Mouse (Mus musculus): ENCODE measurements around the gene Pyroxd2. TPM values are rescaled to one million over a fixed set of nuclear protein-coding genes. Genes with fewer than 3 reads are reported as not detected.
"Not testable (repeated sequence)": the region's sequence is repeated elsewhere in the genome, so short reads cannot be mapped to it uniquely, and the experiment has no call there.

Gene Pyroxd2
- total RNA-seq (2021): 1 to 10 TPM; 1.8 to 2.1 TPM

DNA sequence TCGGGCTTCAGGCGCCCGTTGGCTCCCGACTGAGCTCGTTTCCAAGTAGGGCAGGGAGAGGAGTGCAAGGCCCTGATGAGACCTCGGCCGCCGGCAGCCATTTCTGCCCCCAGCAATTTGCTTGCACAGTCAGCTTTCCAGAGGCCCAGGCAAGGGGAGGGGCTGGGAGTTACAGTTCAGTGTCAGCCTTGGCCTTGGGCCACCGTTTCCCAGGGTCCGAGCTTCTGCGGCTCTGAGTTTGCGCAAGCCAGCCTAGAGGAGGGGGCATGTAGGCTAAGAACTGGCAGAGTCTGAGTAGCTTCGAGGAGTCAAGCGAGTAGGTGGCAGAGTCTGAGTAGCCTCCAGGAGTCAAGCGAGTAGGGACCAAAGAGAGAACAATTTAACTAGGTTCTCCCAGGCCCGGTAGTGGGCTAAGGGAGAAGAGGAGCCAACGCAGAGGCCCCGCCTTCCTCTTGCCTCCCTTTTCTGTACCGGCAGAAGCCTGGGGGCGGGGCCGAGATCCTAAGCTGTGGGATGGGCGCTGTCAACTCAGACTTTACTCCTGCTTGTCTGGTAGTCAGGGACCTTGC is at the start of gene Pyroxd2:
Gene Pyroxd2, minus strand, starts transcription at position 413 of the 569 bp plus-strand sequence.
- peak; percentile 93 for DNase-seq
- intact Hi-C loops (cut with DNase I): no loop called here

DNA sequence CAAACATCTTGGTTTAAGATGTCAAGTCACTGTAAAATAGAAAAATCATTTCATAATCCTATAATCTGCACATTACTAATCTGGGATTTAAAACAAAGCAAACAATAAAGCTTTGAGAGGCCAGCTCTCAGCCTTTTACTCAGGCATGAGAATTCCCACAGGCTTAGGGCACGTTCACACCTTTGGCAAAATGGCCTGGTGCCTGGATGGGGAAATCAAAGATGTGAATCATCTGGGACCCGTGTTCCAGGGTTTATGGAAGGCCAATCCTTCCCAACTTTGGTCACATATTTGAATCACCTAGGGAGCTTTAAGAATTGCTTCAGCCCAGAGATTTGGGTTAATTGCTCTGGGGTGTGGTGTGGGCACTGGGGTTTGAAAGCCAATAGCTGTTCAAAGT is 45.3 kb upstream of the Pyroxd2 start:
- intact Hi-C loops (cut with DNase I): loop anchor here (10.0 kb wide), 1 partner anchor 227 kb away; no protein-coding TSS in a partner anchor

DNA sequence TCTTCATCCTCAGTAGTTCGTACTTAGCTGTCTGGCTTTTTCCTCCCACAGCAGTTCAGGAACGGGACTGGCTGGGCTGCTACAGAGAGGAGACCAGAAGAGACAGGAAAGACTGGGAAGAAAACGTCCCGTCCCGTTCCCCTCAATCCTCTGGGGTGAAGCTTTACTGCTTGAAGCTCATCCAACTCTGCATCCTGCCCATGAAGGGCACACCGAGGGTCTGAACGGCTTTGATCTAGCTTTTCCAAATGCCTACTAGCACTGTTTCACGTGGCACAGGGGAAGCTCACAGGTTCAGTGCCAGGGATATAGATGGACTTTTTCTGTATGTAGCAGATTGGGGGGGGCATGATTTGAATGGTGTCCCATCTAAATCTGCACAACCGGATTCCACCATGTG is 43.2 kb upstream of the Pyroxd2 start:
- intact Hi-C loops (cut with DNase I): loop anchor here (1.0 to 10.0 kb wide), 2 partner anchors 229 to 604 kb away; no protein-coding TSS in a partner anchor
- no peak for DNase-seq

More for the DNA sequence above, 45.3 kb upstream of the Pyroxd2 start:
- no peak for DNase-seq

DNA sequence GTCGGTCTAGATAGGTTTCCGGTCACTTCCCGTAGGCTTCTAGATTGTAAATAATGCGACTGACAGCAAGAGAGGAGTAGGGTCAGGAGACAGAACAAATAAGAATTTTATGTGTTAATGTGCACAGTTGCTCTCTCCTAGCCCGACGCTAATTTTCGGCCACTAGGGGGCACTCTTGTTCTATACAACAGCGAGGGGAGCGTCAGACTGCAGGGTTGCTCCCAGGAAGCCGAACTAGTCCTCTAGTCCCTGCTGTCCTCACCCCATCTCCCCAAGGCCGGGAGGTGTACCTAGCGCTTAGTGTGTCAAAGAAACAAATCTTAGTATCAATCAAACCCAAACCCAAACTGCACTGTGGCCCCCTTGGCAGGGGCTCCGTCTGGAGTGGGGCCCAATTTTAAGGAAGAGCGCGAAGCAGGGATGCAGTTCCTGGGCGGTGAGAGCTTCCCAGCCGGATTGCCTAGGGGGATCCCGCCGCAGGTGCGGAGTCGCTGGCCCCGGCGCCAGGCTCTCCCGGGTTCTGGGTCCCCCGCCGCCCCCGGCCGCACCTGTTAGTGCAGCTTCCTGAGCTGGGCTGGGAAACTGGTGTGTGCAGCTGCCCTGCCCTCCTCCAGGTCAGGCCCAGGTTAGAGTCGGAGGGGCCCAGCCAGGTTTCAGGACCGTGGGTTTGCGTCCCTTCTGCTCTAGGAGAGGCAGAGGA is 42.5 kb upstream of the Pyroxd2 start:
- peak; percentile 90 for DNase-seq
- intact Hi-C loops (cut with DNase I): loop anchor here (1.0 to 10.0 kb wide), 3 partner anchors 230 to 604 kb away; no protein-coding TSS in a partner anchor

DNA sequence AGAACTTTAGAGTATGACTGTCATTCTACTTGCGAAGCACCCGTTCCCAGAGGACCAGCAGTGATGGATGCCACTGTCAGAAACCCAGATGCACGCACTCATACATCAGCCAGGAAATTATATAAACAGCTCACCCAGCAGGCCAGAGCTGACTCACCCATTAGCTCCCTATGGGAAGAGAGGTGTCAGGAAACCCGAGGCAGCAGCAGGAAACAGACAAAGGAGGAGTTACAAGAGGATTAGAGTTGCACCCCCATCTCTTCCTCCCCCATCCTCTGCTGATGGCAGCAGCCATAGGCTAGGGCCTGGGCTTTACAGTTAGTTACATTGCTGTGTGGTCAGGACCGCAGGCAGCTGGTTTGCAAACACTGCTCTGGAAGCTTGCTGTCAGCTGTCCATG is 35.7 kb upstream of the Pyroxd2 start:
- DNase-seq: no peak
- intact Hi-C loops (cut with DNase I): no loop called here

DNA sequence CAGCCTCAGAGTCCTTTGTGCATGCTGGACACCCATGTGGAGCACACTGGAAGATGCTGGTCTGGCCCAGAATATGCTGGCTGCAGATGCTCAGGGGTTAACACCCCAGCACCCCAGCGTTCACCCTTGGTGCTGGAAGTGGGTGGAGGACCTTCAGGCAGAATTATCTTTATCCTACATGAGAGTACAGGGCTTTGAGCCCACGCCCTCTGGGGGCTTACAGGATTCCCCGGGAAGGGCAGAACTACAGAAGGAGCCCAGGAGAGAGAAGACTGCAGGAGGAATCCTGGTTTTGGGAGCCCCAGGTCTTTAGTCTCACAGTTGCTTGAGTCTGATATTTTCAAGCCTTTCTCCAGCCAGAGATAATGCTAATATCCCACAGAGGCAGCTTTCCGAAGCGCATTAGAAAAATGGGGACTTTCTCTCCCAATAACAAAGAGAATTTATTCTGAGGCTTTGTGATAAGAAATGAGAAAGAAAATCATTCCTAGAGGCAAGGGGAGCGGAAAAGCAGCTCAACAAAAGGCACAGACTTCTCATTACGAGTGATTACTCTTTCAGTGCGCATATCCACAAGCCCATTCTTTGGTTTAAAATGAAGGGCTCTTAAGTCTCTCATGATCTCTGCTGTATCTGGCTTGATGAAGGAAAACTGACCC is 33.1 kb upstream of the Pyroxd2 start:
- intact Hi-C loops (cut with DNase I): no loop called here
- no peak for DNase-seq

DNA sequence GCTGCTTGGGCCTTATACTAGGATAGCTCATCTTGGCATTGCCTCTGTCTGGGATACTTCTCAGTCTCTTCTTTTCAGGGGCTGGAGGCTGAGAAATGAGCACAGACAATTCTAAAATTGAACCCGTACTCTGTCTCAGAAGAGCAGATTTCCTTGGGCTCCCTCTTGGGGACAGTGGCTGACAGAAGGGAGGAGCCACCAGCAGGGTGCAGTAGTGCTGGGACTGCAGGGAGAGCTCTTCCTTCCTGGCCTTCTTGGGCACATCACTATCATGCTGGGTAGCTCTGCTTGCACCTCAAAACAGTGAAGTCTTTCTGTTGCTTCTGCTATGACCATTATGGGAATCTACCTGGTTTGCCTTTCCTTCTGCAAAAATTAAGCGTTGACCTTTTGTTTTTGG is 32.6 kb upstream of the Pyroxd2 start:
- intact Hi-C loops (cut with DNase I): no loop called here
- DNase-seq: no peak

DNA sequence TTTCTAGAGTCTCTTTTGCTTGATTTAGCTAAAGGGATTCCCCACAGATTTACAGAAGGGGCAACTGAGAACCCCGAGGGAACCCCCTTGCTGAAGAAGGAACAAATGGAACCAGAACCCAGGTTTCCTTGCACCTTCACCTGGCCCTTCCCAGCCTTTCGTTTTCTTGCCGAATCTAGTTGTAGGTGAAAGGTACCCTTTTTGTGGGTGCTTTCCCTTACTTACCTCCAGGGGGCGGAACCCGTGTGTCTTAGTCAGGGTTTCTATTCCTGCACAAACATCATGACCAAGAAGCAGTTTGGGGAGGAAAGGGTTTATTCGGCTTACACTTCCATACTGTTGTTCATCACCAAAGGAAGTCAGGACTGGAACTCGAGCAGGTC is 27.6 kb upstream of the Pyroxd2 start:
- intact Hi-C loops (cut with DNase I); DNase-seq: not testable (repeated sequence)

DNA sequence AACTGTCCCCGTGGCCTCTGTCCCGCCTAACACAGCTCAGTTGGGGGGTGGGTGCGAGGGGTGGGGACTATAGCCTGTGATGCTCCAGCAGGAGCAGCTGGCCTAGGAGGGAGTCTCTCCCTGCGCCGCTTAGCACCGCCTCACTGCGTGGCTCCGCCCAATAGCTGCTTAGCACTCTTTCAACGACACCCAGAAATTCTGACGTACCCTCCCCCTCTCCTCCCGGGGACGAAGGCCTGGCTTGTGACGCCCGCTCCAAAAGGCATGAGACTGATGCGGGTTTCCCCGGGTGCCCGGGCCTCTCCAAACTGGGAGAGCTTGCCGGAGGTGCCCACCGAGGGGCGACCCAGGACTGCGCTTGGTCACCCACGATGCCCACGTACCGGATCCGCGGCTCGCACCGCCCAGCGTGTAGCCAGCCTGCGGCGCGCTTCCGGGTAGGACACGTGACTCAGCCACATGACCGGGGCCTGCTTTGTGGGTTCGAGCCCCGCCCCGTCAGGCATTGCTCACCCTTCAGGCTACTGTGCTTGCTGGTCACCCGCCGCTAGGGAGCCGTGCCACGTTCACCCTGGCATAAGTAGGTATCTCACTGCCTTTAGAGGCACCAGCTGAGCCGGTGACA is 27.1 kb upstream of the Pyroxd2 start, which contains the start of gene Hps1:
Gene Hps1, minus strand, starts transcription at position 448 of the 625 bp plus-strand sequence.
- intact Hi-C loops (cut with DNase I): loop anchor here (10.0 kb wide), 1 partner anchor 465 kb away; no protein-coding TSS in a partner anchor
- peak; percentile 88 for DNase-seq

DNA sequence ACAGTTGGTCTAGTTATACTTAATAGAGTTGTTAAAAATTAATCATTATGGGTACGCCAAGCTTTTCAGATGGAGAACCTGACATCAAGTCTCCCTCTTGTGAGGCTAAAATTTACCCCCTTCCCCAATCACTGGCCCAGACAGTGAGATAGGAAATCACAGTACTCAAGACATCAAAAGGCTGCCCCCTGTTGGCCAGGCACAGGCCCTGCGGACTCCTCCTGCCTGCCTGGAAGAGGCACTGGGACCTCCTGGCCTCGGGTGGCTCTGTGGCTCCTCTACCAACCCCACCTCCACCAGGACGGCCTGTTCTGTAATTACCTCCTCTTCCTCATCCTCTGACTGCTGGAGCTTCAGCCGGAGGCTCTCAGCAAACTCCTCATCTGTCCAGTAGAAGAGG is 25.2 kb upstream of the Pyroxd2 start:
- intact Hi-C loops (cut with DNase I): loop anchor here (10.0 kb wide), 1 partner anchor 463 kb away; no protein-coding TSS in a partner anchor
- DNase-seq: peak; percentile 32

DNA sequence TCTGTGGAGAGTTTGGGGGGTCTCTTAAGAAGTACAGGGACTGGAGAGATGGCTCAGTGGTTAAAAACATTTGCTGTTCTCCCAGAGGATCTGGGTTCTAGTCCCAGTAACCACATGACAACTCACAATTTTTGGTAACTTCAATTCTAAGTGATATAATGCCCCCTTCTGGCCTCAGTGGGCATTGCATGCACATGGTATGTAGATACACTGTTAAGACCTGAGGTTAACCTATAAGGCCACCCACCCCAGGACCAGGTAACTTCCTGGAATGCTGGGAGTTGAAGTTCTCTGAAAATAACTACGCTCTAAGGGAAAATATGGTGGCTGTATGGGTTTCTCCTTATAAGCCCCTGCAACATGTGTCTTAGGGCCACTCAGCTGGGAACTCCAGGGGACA is 24.2 kb upstream of the Pyroxd2 start:
- intact Hi-C loops (cut with DNase I): loop anchor here (10.0 kb wide), 1 partner anchor 462 kb away; no protein-coding TSS in a partner anchor
- DNase-seq: no peak

DNA sequence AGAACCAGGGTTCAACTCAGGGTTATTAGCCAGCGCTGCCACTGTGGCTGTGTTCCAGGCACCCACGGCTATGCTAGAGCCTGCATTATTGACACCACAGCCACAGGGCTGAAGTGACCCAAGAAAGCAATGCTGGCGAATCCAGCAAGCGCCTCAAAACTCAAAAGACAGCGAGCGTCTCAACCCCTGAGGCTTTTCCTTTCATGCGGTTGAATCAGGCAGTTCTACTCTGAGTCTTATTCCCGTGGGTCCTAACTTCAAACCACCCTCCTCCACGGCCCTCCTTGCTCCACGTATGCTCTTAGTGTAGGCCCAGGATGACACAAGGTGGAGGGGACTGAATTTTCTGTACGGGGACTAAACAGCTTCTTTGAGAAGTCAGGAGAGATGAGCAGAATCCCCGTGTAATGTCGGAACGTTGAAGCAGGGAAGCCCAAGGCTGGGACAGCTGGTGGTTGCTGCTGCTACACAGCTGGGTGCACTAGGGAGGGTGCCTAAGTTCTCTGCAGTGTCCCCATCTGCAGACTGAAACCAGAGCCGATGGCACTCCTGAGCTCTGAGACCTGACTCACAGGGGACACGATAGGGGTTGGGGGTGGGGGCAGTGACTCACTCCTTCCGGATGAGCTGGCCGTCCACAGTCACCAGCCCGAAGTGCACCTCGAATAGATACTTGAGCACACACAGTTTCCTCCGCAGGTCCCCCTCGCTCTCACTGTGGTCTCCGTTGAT is 17.7 kb upstream of the Pyroxd2 start:
- no peak for DNase-seq
- intact Hi-C loops (cut with DNase I): loop anchor here (10.0 kb wide), 1 partner anchor 456 kb away; no protein-coding TSS in a partner anchor

DNA sequence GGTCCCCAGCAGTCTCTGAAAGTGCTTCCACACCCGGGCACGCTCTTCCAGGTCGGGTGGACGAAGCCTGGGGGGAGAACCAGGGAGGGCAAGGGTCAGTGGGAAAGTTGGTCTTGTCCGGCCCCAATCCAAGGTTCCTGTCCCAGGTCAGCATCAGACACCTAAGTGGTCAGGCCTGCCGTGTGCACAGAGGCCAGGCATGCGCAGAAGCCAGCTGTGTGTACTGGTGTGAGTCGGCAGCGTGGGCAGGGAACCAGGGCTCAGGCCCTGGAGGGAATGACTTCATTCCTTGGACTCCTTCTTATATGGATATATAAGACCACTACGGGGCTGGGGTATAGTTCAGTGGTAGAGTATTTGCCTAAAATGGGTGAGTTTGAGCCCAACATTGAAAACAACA is 17.1 kb upstream of the Pyroxd2 start:
- intact Hi-C loops (cut with DNase I): loop anchor here (10.0 kb wide), 1 partner anchor 455 kb away; no protein-coding TSS in a partner anchor
- DNase-seq: no peak

DNA sequence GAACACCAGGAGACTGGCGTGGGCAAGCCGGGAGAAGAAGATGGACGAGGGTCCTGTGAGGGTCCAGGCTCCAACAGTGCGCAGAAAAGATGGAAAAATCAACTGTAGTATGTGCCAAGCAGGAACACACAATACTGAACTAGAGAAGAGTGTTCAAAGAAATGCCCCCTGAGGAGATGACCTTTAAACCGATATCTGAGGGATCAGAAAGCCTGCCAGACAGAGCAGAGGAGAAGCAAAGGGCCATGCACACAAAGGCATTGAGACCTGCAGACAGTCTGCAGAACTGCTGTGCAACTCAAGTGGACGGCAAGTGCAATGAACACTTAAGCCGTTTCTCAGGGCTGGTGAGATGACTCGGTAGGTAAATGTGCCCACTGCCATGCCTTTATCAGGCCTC is 14.8 kb upstream of the Pyroxd2 start:
- intact Hi-C loops (cut with DNase I): no loop called here

DNA sequence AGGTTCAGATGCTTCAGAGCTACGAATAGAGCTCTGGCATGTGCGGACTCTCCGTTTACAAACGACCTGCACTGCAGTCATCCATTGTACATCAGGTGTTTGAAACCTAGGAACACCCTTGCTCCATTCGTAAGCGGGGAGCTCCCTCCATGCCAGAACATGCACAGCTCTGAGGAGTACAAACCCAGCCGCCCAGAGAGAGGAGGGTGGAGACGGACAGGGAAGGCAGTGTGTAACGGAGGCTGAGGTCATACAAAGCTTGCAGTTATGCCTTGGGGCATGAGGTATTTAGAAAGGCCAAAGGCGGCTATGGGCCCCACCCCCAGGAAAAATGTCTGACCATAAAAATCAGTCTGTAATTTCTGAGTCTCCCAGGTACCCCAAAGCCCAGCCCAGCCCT is 11.8 kb upstream of the Pyroxd2 start:
- DNase-seq: no peak

More for the DNA sequence above, 14.8 kb upstream of the Pyroxd2 start:
- no peak for DNase-seq

DNA sequence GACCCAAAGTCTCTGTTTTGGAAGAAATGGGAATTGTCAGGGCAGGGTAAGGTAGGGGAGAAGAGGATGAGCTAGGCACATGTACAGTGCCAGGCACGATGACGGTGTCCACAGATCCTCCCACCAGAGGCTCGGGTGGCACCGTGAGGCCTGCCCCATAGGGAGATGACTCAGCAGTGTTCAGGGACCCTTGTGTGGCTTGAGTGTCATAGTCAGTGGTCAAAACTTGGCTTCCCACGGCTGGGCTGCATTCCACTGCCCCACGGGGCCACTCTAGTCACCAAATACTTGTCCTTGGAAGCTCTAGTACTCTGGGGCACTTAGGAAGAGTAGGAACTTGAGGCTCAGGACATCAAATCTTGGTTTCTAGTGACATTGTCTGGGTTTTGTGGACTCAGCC is 4.1 kb upstream of the Pyroxd2 start:
- intact Hi-C loops (cut with DNase I): no loop called here
- DNase-seq: no peak

More for the DNA sequence above, 11.8 kb upstream of the Pyroxd2 start:
- intact Hi-C loops (cut with DNase I): no loop called here

DNA sequence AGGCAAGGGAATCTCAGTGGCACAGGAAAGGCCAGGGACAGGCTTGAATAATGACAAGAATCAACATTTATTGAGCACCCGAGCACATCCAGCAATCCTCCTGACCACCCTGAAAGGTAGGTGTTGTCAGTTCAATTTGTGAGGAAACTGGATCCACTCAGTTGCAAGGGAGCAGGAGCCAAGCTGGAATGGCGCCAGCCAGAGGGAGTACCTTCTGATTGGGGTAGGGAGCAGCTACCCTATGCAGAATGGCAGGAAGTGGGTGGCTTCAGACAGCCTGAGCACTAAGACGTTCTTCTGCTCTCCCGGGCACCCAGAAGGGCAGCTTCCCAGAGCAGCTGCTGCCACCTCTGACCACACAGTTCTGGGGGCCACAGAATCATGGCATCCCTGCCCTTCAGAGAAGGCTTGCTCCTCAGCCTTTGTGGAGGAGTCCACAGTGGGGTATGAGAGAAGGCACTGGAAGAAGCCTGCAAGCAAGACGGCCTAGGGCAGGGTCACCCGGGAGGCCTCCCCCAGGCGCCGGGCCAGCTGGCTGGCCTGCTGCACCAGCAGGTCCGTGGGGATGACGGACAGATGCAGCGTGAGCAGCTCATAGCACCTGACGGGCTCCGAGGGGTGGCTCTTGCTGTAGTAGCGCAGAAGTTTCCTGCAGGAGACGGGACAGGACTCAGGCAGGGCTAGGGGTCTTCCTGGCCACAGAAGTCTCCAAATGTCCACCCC is 2.7 kb upstream of the Pyroxd2 start:
- DNase-seq: peak; percentile 61
- intact Hi-C loops (cut with DNase I): no loop called here

DNA sequence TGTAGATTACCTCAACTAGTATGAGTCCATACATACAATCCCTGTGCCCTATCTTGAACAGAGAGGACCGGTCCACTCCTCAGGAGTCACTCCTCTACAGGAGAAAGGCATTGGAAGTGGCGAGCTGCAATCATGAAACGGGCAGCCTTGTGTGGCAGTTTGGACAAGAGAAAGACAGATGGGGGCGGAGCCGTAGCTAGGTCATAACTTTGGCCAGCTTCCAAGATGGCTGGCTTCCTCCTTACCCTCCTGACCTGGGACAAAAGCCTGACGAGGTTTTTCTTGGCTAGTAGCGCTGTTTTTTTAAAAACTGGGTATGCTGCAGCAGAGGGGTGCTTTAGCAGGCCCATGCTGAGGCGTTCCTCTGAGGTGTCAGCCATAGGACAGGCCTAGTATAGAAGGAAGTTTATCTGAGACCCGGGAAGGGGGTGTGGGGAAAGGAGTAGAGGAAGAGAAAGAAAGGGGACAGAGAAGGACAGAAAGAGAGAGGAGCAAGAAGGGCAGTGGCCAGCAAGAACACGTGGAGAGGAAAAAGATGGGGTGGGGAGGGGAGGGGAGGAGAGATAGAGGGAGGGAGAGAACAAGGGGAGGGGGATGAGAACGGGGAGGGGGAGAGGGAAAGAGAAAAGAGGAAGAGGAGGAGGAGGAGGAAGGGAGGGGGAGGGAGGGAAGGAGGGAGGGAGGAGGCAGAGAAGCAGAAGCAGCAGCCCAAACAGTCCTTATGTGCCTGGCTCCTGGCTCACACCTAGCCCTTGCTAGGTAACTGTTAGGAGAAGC is 754 bp upstream of the Pyroxd2 start:
- DNase-seq: peak; percentile 56

DNA sequence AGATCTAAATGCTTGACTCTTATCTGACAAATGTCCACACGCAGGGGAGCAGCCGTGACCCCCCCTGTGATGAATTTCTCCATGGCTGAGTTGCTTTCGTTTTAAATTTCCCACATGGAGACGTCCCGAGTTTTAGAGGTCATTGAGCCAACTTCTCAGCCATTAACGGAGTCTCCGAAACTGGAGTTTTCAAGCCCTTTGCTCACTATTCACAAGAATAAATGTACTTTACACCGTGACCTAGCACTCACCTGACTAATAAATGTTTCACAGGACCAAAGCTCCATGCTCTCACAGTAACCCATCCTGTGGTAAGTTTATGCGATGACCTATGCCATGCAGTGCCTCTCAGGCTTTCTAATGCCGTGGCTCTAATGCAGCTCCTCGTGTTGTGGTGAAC is 2.4 kb downstream of the Pyroxd2 start:
- no peak for DNase-seq
- intact Hi-C loops (cut with DNase I): no loop called here

More for the DNA sequence above, 754 bp upstream of the Pyroxd2 start:
- intact Hi-C loops (cut with DNase I): no loop called here

Measured in left cerebral cortex, postnatal 4 days (tissue).